14 mouse cellular contexts compared by ENCODE assay signal in the genomic region with DNA sequence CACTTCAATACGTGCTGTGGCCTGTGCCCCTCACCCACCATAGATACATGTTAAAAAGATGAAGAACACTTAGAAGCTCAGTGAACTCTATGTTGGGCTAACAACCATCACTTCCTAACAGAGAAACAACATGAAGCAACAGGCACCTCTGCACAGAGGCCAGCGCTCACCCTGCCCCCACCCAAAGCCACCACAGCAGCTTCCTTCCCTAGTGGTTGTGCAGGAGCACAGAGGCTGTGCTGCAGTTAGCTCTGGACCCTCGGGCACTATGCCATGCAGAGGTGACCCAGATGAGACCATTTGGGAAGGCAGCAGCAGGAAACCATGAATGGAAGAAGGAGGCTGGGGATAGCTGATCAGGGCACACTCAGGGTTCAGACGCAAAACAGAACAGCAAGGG.
A peak's percentile ranks its signal among the peaks of the same experiment; 100 is the strongest.
DNase-seq lines count a peak whose midpoint lies in the region; ATAC-seq and TF ChIP-seq lines count a peak whose summit lies in the region.
"Had no signal": no experiment of that assay in that cellular context is flagged by ENCODE, and none has a peak within 500 bp of the region (broad histone marks: within the 10 kb centered on the region; RNA-seq: fewer than 3 reads in every experiment).

No protein-coding gene starts in this region.

- H3K27me3 ChIP-seq in hindbrain, embryonic 13.5 days = no peaks in the 10 kb centered on the region
- no peaks in the 10 kb centered on the region for H3K27me3 ChIP-seq in hindbrain, embryonic 16.5 days (replicated peaks; ENCODE audit: control insufficient read depth, insufficient read depth, low read length)
- H3K27me3 ChIP-seq in thymus, adult 2 months (ENCODE audit: control insufficient read depth, insufficient read depth, low read length) = no peaks in the 10 kb centered on the region
- no peaks in the 10 kb centered on the region for H3K27me3 ChIP-seq in forebrain, embryonic 11.5 days (ENCODE audit: control insufficient read depth, insufficient read depth, low read length)
- H3K27me3 ChIP-seq: limb, embryonic 13.5 days had no signal

- TF ChIP-seq POLR2A in thymus, adult 2 months (IDR thresholded peaks at IDR 0.05; ENCODE audit: control insufficient read depth, extremely low read depth, insufficient read depth, low read length, poor library complexity) = no peak

- no peak overlapping the region for H3K9ac ChIP-seq in hindbrain, embryonic 13.5 days
- H3K9ac ChIP-seq in hindbrain, embryonic 16.5 days (ENCODE audit: low read depth, low read length) = no peak overlapping the region
- no peak overlapping the region for H3K9ac ChIP-seq in forebrain, embryonic 11.5 days (ENCODE audit: low read length)
- H3K9ac ChIP-seq: limb, embryonic 13.5 days had no signal

- peak; percentile 13 for DNase-seq in thymus, adult 2 months
- DNase-seq in thymus, adult 18-20 months = no peak
- DNase-seq in frontal cortex, postnatal 25 days (ENCODE audit: low spot score in 2 of 2) = no peak
- DNase-seq in forebrain, embryonic 11.5 days (ENCODE audit: low spot score) = no peak
- DNase-seq in urinary bladder, postnatal 36 days (ENCODE audit: low spot score in 2 of 2) = no peak
- DNase-seq: cerebellum, postnatal 36 days; kidney, adult 9 months; lung, postnatal 14 days had no signal

- H3K9me3 ChIP-seq in hindbrain, embryonic 13.5 days = no peaks in the 10 kb centered on the region
- H3K9me3 ChIP-seq in hindbrain, embryonic 16.5 days (ENCODE audit: control insufficient read depth, low read length) = no peaks in the 10 kb centered on the region
- no peaks in the 10 kb centered on the region for H3K9me3 ChIP-seq in forebrain, embryonic 11.5 days (ENCODE audit: control insufficient read depth, low read length)
- H3K9me3 ChIP-seq: G1E; hindbrain, embryonic 10.5 days; limb, embryonic 13.5 days had no signal

- peaks cover 34% of the 10 kb centered on the region for H3K36me3 ChIP-seq in hindbrain, embryonic 13.5 days
- H3K36me3 ChIP-seq in hindbrain, embryonic 16.5 days (ENCODE audit: control insufficient read depth, insufficient read depth, low read length) = no peaks in the 10 kb centered on the region; the same call in 1 of the 2 replicates
- H3K36me3 ChIP-seq in thymus, adult 2 months (ENCODE audit: control insufficient read depth, insufficient read depth, low read length) = no peaks in the 10 kb centered on the region
- no peaks in the 10 kb centered on the region for H3K36me3 ChIP-seq in forebrain, embryonic 11.5 days (ENCODE audit: control insufficient read depth, insufficient read depth, low read length)
- H3K36me3 ChIP-seq: hindbrain, embryonic 10.5 days; limb, embryonic 13.5 days had no signal

- H3K4me3 ChIP-seq in hindbrain, embryonic 13.5 days = no peak overlapping the region
- no peak overlapping the region for H3K4me3 ChIP-seq in hindbrain, embryonic 16.5 days (ENCODE audit: low read length)
- H3K4me3 ChIP-seq in thymus, adult 2 months (ENCODE audit: control insufficient read depth, insufficient read depth, low read length) = no peak overlapping the region
- H3K4me3 ChIP-seq in forebrain, embryonic 11.5 days (ENCODE audit: low read depth, low read length) = no peak overlapping the region
- H3K4me3 ChIP-seq: hindbrain, embryonic 10.5 days; limb, embryonic 13.5 days had no signal

- peak overlapping the region; percentile 18; the same call in 1 of the 2 replicates for H3K27ac ChIP-seq in hindbrain, embryonic 13.5 days
- H3K27ac ChIP-seq in hindbrain, embryonic 16.5 days (ENCODE audit: low read depth, low read length) = no peak overlapping the region
- no peak overlapping the region for H3K27ac ChIP-seq in thymus, adult 2 months (ENCODE audit: control insufficient read depth, insufficient read depth, low read length)
- no peak overlapping the region for H3K27ac ChIP-seq in forebrain, embryonic 11.5 days (ENCODE audit: low read depth, low read length)
- H3K27ac ChIP-seq: limb, embryonic 13.5 days had no signal

- TF ChIP-seq CTCF in thymus, adult 2 months (IDR thresholded peaks at IDR 0.05; ENCODE audit: borderline replicate concordance, control insufficient read depth, extremely low read depth, insufficient read depth, low read length, poor library complexity) = no peak

- no peak overlapping the region for H3K4me2 ChIP-seq in hindbrain, embryonic 13.5 days
- no peak overlapping the region for H3K4me2 ChIP-seq in hindbrain, embryonic 16.5 days (ENCODE audit: low read length)
- H3K4me2 ChIP-seq in forebrain, embryonic 11.5 days (ENCODE audit: low read depth, low read length, severe bottlenecking) = no peak overlapping the region
- H3K4me2 ChIP-seq: limb, embryonic 13.5 days had no signal

- 84% methylated on average over 4 of the region's 4 CpGs for WGBS in hindbrain, embryonic 13.5 days
- WGBS in hindbrain, embryonic 16.5 days = 87% methylated on average over 4 of the region's 4 CpGs
- 27% methylated on average over 4 of the region's 4 CpGs for WGBS in thymus, adult 2 months
- WGBS in forebrain, embryonic 11.5 days = 75% methylated on average over 4 of the region's 4 CpGs

- no peak for ATAC-seq in hindbrain, embryonic 13.5 days (ENCODE audit: low FRiP score)
- ATAC-seq in hindbrain, embryonic 16.5 days = no peak
- ATAC-seq in neutrophil, adult 5-6 weeks (ENCODE audit: extremely low read depth, insufficient number of reproducible peaks, low FRiP score, poor library complexity, severe bottlenecking) = 0 out of 2 replicates have a peak, but pooled peaks have one; percentile 17
- ATAC-seq in forebrain, embryonic 11.5 days (replicated peaks; ENCODE audit: low FRiP score) = no peak

- peaks cover 25% of the 10 kb centered on the region for H3K4me1 ChIP-seq in hindbrain, embryonic 13.5 days (replicated peaks)
- no peaks in the 10 kb centered on the region for H3K4me1 ChIP-seq in hindbrain, embryonic 16.5 days (ENCODE audit: control insufficient read depth, insufficient read depth, low read depth, low read length)
- H3K4me1 ChIP-seq in thymus, adult 2 months (replicated peaks; ENCODE audit: control insufficient read depth, insufficient read depth, low read length) = peaks cover 11% of the 10 kb centered on the region
- no peaks in the 10 kb centered on the region for H3K4me1 ChIP-seq in forebrain, embryonic 11.5 days (replicated peaks; ENCODE audit: control insufficient read depth, insufficient read depth, low read length)
